Mouse (Mus musculus): ENCODE measurements around the gene Cel.

GRCm38 (mm10) chr2:28536166-28536565 lies 27.0 kb downstream of the Cel start:
- no peak for TF ChIP-seq GATA1 (IDR thresholded peaks at IDR 0.05; ENCODE audit: borderline replicate concordance, low read length)
- TF ChIP-seq FLI1 (IDR thresholded peaks at IDR 0.05; ENCODE audit: low read length) = no peak

Measured in megakaryocyte, embryonic 14.5 days (primary cell).